Mouse (Mus musculus): ENCODE results near the gene Wdr74.

- TF ChIP-seq POLR2A (IDR thresholded peaks at IDR 0.05; ENCODE audit: extremely low read depth, insufficient read depth, low read length) = no peak
- TF ChIP-seq CTCF (IDR thresholded peaks at IDR 0.05; ENCODE audit: low read depth, low read length) = no peak
Measured at GRCm38 (mm10) chr19:8739646-8740045, 4.0 kb downstream of the Wdr74 start.

Measured in liver, adult 2 months (tissue).